Mouse (Mus musculus) liver, embryonic 16.5 days (tissue): ENCODE data around the gene Asb4. TPM values are rescaled to one million over a fixed set of nuclear protein-coding genes. Genes with fewer than 3 reads are reported as not detected.
A peak's percentile ranks its signal among the peaks of the same experiment; 100 is the strongest.

ENCODE experiments used
- ATAC-seq: fragments of 200-750 bp; cut with Nextera tagmentation; 2 replicates; pipeline ENCODE4 v1.8.0; 2017; ENCODE audit warnings: low read depth, mild to moderate bottlenecking, moderate number of reproducible peaks, moderate library complexity
- H3K27ac ChIP-seq: fragments of 300-500 bp; sonication (generic); 2 replicates; pipeline ENCODE4 v1.5.1; 2014; ENCODE audit warnings: mild to moderate bottlenecking, low read length
- H3K27me3 ChIP-seq: fragments of 300-500 bp; sonication (generic); 2 replicates; pipeline ENCODE4 v1.6.1; 2014; ENCODE audit warnings: low read depth, low read length, mixed read lengths; ENCODE audit not compliant: control insufficient read depth, insufficient read depth
- H3K36me3 ChIP-seq: fragments of 300-500 bp; sonication (generic); 2 replicates; pipeline ENCODE4 v1.6.1; 2014; ENCODE audit warnings: mild to moderate bottlenecking; ENCODE audit not compliant: control insufficient read depth, insufficient read depth
- H3K4me1 ChIP-seq: fragments of 300-500 bp; sonication (generic); 2 replicates; pipeline ENCODE4 v1.6.1; 2014; ENCODE audit warnings: low read depth, low read length, mixed read lengths; ENCODE audit not compliant: control insufficient read depth
- H3K4me2 ChIP-seq: fragments of 300-500 bp; sonication (generic); 2 replicates; pipeline ENCODE4 v1.6.1; 2014; ENCODE audit warnings: low read depth, low read length, mixed read lengths
- H3K4me3 ChIP-seq: fragments of 300-500 bp; sonication (generic); 2 replicates; pipeline ENCODE4 v1.5.1; 2014; ENCODE audit warnings: low read depth, mild to moderate bottlenecking, low read length
- H3K9ac ChIP-seq: fragments of 300-500 bp; sonication (generic); 2 replicates; pipeline ENCODE4 v1.6.1; 2014; ENCODE audit warnings: low read depth, low read length
- H3K9me3 ChIP-seq: fragments of 300-500 bp; sonication (generic); replicated peaks from 2 replicates; pipeline ENCODE4 v1.6.1; 2016; ENCODE audit warnings: low read length; ENCODE audit not compliant: control insufficient read depth
- WGBS: fragments of 180-500 bp; shearing (Covaris S2); extraction: QIAGEN DNeasy Blood & Tissue Kit; methylation state at CpG from one replicate; pipeline ENCODE4 v1.1.7; 2014; ENCODE audit not compliant: insufficient replicate concordance; 5-methylcytosine and 5-hydroxymethylcytosine counted together
- polyA plus RNA-seq: library from polyadenylated mRNA; unstranded; fragments of >200 nt; fragmentation: Nextera tagmentation; extraction: Ambion mirVana; gene quantifications from 2 replicates; pipeline ENCODE4 v1.2.1, GENCODE M21; 2015

The Asb4 gene
- polyA plus RNA-seq, 1 experiment from 2014 or later = 3.5 TPM

GRCm38 (mm10) chr6:5385161-5385640 is 2.0 kb downstream of the Asb4 start:
- Histone ChIP-seq H3K4me1 (peaks cover 8% of the 10 kb centered on the region), H3K27me3 (peaks cover 16% of the 10 kb centered on the region), H3K4me3 (no peak overlapping the region), H3K27ac (no peak overlapping the region), H3K9me3 (no peaks in the 10 kb centered on the region), H3K4me2 (no peak overlapping the region), H3K36me3 (no peaks in the 10 kb centered on the region), H3K9ac (no peak overlapping the region)
- no peak for ATAC-seq
- 50% methylated on average over 7 of the region's 7 CpGs for WGBS

- H3K9ac ChIP-seq = no peak overlapping the region
- no peaks in the 10 kb centered on the region for H3K9me3 ChIP-seq
- H3K27ac ChIP-seq = no peak overlapping the region
- no peak for ATAC-seq
- no peak overlapping the region for H3K4me3 ChIP-seq
- WGBS = 66% methylated on average over 4 of the region's 4 CpGs
- H3K4me2 ChIP-seq = no peak overlapping the region
- H3K4me1 ChIP-seq = peaks cover 3% of the 10 kb centered on the region; the same call in 1 of the 2 replicates
- H3K36me3 ChIP-seq = no peaks in the 10 kb centered on the region
- H3K27me3 ChIP-seq = peaks cover 16% of the 10 kb centered on the region
These were observed 3.3 kb downstream of the Asb4 start for GRCm38 (mm10) chr6:5386486-5386885.

GRCm38 (mm10) chr6:5387396-5387795 is 4.2 kb downstream of the Asb4 start:
- H3K4me3 ChIP-seq = no peak overlapping the region
- H3K27me3 ChIP-seq = peaks cover 16% of the 10 kb centered on the region
- H3K36me3 ChIP-seq = no peaks in the 10 kb centered on the region
- peaks cover 3% of the 10 kb centered on the region; the same call in 1 of the 2 replicates for H3K4me1 ChIP-seq
- H3K27ac ChIP-seq = no peak overlapping the region
- no peak overlapping the region for H3K9ac ChIP-seq
- no peak overlapping the region for H3K4me2 ChIP-seq
- H3K9me3 ChIP-seq = no peaks in the 10 kb centered on the region
- WGBS = 64% methylated on average over 2 of the region's 2 CpGs
- no peak for ATAC-seq

- H3K27me3 ChIP-seq = no peaks in the 10 kb centered on the region
- peak overlapping the region; percentile 33 for H3K4me2 ChIP-seq
- no peak overlapping the region for H3K27ac ChIP-seq
- H3K36me3 ChIP-seq = no peaks in the 10 kb centered on the region
- peak overlapping the region; percentile 45 for H3K4me3 ChIP-seq
- no peak for ATAC-seq
- H3K9me3 ChIP-seq = no peaks in the 10 kb centered on the region
- no peaks in the 10 kb centered on the region for H3K4me1 ChIP-seq
- H3K9ac ChIP-seq = no peak overlapping the region
- WGBS = 10% methylated on average over 11 of the region's 11 CpGs
These were observed 7.1 kb downstream of the Asb4 start for GRCm38 (mm10) chr6:5390298-5390697.

- WGBS = 28% methylated on average over 10 of the region's 10 CpGs
- ATAC-seq = no peak
- H3K27me3 ChIP-seq = no peaks in the 10 kb centered on the region
- peak overlapping the region; percentile 28 for H3K4me3 ChIP-seq
- peak overlapping the region; percentile 33 for H3K4me2 ChIP-seq
- no peaks in the 10 kb centered on the region; the same call in 1 of the 2 replicates for H3K4me1 ChIP-seq
- no peak overlapping the region for H3K9ac ChIP-seq
- H3K27ac ChIP-seq = no peak overlapping the region
- H3K36me3 ChIP-seq = no peaks in the 10 kb centered on the region
- H3K9me3 ChIP-seq = no peaks in the 10 kb centered on the region
These were observed 7.8 kb downstream of the Asb4 start for GRCm38 (mm10) chr6:5390952-5391351.

GRCm38 (mm10) chr6:5394971-5395370 is 11.8 kb downstream of the Asb4 start:
- peak overlapping the region; percentile 37; the same call in 1 of the 2 replicates for H3K27ac ChIP-seq
- ATAC-seq = peak; percentile 24; the same call in 1 of the 2 replicates
- whole genome bisulfite sequencing = 7% methylated on average over 4 of the region's 4 CpGs
- no peaks in the 10 kb centered on the region for H3K9me3 ChIP-seq
- H3K27me3 ChIP-seq = no peaks in the 10 kb centered on the region
- no peaks in the 10 kb centered on the region for H3K36me3 ChIP-seq
- peak overlapping the region; percentile 24; the same call in 1 of the 2 replicates for H3K4me2 ChIP-seq
- H3K4me1 ChIP-seq = peaks cover 5% of the 10 kb centered on the region
- no peak overlapping the region for H3K9ac ChIP-seq
- H3K4me3 ChIP-seq = no peak overlapping the region

- 41% methylated on average over 3 of the region's 3 CpGs for WGBS
- H3K4me1 ChIP-seq = peaks cover 5% of the 10 kb centered on the region
- H3K27ac ChIP-seq = peak overlapping the region; percentile 12; the same call in 1 of the 2 replicates
- ATAC-seq = peak; percentile 67
- no peak overlapping the region for H3K4me2 ChIP-seq
- no peak overlapping the region for H3K9ac ChIP-seq
- H3K27me3 ChIP-seq = no peaks in the 10 kb centered on the region
- no peak overlapping the region for H3K4me3 ChIP-seq
- no peaks in the 10 kb centered on the region for H3K9me3 ChIP-seq
- H3K36me3 ChIP-seq = no peaks in the 10 kb centered on the region
These were observed 13.6 kb downstream of the Asb4 start for GRCm38 (mm10) chr6:5396797-5397196.

- Histone ChIP-seq H3K9ac (no peak overlapping the region), H3K4me1 (peaks cover 1% of the 10 kb centered on the region), H3K36me3 (no peaks in the 10 kb centered on the region), H3K4me3 (no peak overlapping the region), H3K27ac (no peak overlapping the region), H3K9me3 (no peaks in the 10 kb centered on the region), H3K4me2 (no peak overlapping the region), H3K27me3 (no peaks in the 10 kb centered on the region)
- ATAC-seq = no peak
- WGBS = 0% methylated on average over 3 of the region's 3 CpGs
These were observed 18.2 kb downstream of the Asb4 start for GRCm38 (mm10) chr6:5401394-5401793.

- Histone ChIP-seq H3K4me3 (no peak overlapping the region), H3K27me3 (no peaks in the 10 kb centered on the region), H3K9me3 (no peaks in the 10 kb centered on the region), H3K36me3 (no peaks in the 10 kb centered on the region), H3K4me2 (no peak overlapping the region), H3K27ac (no peak overlapping the region), H3K4me1 (no peaks in the 10 kb centered on the region), H3K9ac (no peak overlapping the region)
- no peak for ATAC-seq
- 38% methylated on average over 18 of the region's 18 CpGs for WGBS
These were observed 20.1 kb downstream of the Asb4 start for GRCm38 (mm10) chr6:5403095-5403815.
